Mouse (Mus musculus) lung, adult 2 months (tissue): ENCODE results near the gene Scrn2.

Experiments
- CTCF ChIP-seq: fragments of 200-500 bp; IDR thresholded peaks from 2 replicates; pipeline ENCODE4 v1.5.1; 2011; ENCODE audit warnings: mild to moderate bottlenecking, low read length, control low read depth; ENCODE audit not compliant: insufficient read depth
- POLR2A ChIP-seq: fragments of 200-500 bp; IDR thresholded peaks from 2 replicates; pipeline ENCODE4 v1.6.1; 2011; ENCODE audit warnings: low read depth, mild to moderate bottlenecking, control low read depth, low read length, borderline replicate concordance; ENCODE audit errors: extremely low read depth

DNA sequence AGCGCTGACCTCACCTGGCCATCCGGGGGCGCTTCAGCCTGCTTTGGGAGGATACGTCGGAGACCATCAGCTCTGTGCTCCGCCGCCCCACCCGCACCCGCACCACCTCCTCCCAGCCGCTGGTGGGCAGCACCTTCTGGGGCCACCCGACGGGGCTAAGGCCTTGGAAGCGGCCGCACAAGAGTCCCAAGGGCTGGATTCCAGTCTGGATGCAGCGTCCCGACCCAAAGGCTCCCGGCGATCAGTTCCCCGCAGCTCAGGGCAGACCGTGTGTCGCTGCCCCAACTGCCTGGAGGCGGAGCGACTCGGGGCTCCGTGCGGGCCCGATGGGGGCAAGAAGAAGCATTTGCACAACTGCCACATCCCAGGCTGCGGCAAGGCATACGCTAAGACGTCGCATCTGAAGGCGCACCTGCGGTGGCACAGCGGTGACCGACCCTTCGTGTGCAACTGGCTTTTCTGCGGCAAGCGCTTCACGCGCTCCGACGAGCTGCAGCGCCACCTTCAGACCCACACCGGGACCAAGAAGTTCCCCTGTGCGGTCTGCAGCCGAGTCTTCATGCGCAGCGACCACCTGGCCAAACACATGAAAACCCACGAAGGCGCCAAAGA lies 7.8 kb upstream of the Scrn2 start:
- TF ChIP-seq CTCF: peak; percentile 65
- 0 out of 2 replicates have a peak, but pooled peaks have one; percentile 23 for TF ChIP-seq POLR2A
